Mouse (Mus musculus) layer of hippocampus, adult 8-10 months (tissue): ENCODE measurements at regions not wholly inside any gene's neighbourhood (a gene's known extent, or its start where the extent isn't known, plus 50 kb on each side); places are given as distances from the start of the nearest gene placed in this dataset.

Experiments
- DNase-seq, 2 experiments: peaks; one replicate each; pipeline ENCODE4 v3.0.0; 2022; ENCODE audit warnings: low spot score in 2 of 2

GRCm38 (mm10) chr2:106455039-106455438, 238.0 kb upstream of the Mpped2 start:
- DNase-seq: no peak

GRCm38 (mm10) chr2:106455972-106456371, 237.1 kb upstream of the Mpped2 start:
- DNase-seq: no peak

GRCm38 (mm10) chr2:106458003-106458402, 235.1 kb upstream of the Mpped2 start:
- DNase-seq: no peak

GRCm38 (mm10) chr2:106461021-106461420, 232.0 kb upstream of the Mpped2 start:
- DNase-seq: no peak

- no peak for DNase-seq
Measured at GRCm38 (mm10) chr2:106461490-106461889, 231.6 kb upstream of the Mpped2 start.

- no peak for DNase-seq
Measured at GRCm38 (mm10) chr2:106461973-106462637, 231.0 kb upstream of the Mpped2 start.

GRCm38 (mm10) chr2:106465055-106465454, 228.0 kb upstream of the Mpped2 start:
- no peak for DNase-seq

- no peak for DNase-seq
Measured at GRCm38 (mm10) chr2:106465831-106466230, 227.2 kb upstream of the Mpped2 start.

- DNase-seq: no peak
Measured at GRCm38 (mm10) chr2:106469196-106469595, 223.9 kb upstream of the Mpped2 start.

GRCm38 (mm10) chr2:106473458-106473857, 219.6 kb upstream of the Mpped2 start:
- no peak for DNase-seq

GRCm38 (mm10) chr2:106477991-106478390, 215.1 kb upstream of the Mpped2 start:
- DNase-seq: no peak

- no peak for DNase-seq
Measured at GRCm38 (mm10) chr2:106487335-106488082, 205.6 kb upstream of the Mpped2 start.

- no peak for DNase-seq
Measured at GRCm38 (mm10) chr2:106498735-106499134, 194.3 kb upstream of the Mpped2 start.

GRCm38 (mm10) chr2:106499227-106499928, 193.7 kb upstream of the Mpped2 start:
- no peak for DNase-seq

GRCm38 (mm10) chr2:106504933-106505420, 188.1 kb upstream of the Mpped2 start:
- DNase-seq: no peak

- no peak for DNase-seq
Measured at GRCm38 (mm10) chr2:106511889-106512288, 181.2 kb upstream of the Mpped2 start.

GRCm38 (mm10) chr2:106512338-106513024, 180.6 kb upstream of the Mpped2 start:
- DNase-seq: no peak

GRCm38 (mm10) chr2:106513025-106513386, 180.1 kb upstream of the Mpped2 start:
- no peak for DNase-seq

- peak; percentile 21 to 23 for DNase-seq
Measured at GRCm38 (mm10) chr2:106517224-106517623, 175.8 kb upstream of the Mpped2 start.

- DNase-seq: no peak
Measured at GRCm38 (mm10) chr2:106522961-106523360, 170.1 kb upstream of the Mpped2 start.

- no peak for DNase-seq
Measured at GRCm38 (mm10) chr2:106527008-106527407, 166.1 kb upstream of the Mpped2 start.

- DNase-seq: no peak
Measured at GRCm38 (mm10) chr2:106529247-106529646, 163.8 kb upstream of the Mpped2 start.
